Mouse (Mus musculus): ENCODE measurements at regions not wholly inside any gene's neighbourhood (a gene's known extent, or its start where the extent isn't known, plus 50 kb on each side); places are given as distances from the start of the nearest gene placed in this dataset.
A peak's percentile ranks its signal among the peaks of the same experiment; 100 is the strongest.

DNA sequence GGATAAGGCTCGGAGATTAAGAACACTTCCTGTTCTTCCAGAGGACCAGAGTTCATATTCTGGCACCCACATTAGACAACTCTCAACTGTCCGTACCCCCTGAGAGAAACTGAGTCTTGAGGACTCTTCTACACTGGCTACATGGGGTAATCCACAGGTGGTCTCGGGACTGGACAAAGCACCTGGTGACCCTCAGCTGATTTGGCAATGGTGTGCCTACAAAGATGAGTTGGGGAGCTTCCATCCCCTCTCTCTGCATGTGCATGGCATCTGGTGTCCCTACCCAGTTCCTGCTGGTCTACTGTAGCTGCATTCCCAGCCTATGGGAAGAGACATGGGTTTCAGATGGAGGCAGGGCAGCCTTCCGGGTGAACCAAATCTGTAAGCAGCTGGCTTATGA, 61.2 kb upstream of the Kcnj15 start:
- DNase-seq (ENCODE audit: low read depth, low spot score) = no peak

GRCm38 (mm10) chr16:95196622-95197021, 60.7 kb upstream of the Kcnj15 start:
- peak; percentile 25 for DNase-seq (ENCODE audit: low read depth, low spot score)

- DNase-seq (ENCODE audit: low read depth, low spot score) = no peak
Measured at GRCm38 (mm10) chr16:95198795-95199563, 58.4 kb upstream of the Kcnj15 start.

DNA sequence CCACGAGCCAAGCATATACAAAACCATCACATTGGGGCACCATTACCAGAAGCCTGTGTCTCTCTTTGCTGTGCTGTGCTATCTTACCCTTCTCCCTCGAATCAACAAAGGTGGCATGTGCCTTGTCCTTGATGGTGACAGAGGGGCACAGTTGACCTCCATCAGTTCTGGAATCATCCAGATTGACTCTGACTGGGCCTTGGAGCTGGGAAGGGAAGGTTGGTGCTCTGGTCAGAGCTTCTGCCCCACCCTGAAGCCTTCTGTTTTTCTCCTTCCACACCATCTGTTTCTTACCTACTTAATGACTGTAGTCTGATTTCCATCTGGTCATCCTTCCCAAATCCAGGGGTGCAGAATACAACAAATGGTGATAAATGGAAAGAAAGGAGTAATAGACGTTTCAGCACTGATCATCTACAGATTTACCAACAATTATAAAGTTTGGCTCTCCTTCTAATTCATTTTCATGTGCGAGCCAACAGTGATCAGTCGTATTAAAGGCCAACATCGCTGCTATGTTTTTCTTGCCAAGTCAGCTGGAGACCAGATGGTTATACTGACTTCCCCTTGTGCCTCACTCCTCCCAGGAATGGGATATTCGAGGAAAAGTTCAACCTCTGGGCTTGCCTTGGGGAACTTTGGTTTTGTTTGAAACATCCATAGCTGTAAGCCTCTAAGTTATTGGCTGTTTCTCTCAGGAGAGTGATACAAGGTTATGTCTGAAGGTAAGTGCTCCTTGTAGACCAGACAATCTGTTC, 55.1 kb upstream of the Kcnj15 start:
- no peak for DNase-seq (ENCODE audit: low read depth, low spot score)

DNA sequence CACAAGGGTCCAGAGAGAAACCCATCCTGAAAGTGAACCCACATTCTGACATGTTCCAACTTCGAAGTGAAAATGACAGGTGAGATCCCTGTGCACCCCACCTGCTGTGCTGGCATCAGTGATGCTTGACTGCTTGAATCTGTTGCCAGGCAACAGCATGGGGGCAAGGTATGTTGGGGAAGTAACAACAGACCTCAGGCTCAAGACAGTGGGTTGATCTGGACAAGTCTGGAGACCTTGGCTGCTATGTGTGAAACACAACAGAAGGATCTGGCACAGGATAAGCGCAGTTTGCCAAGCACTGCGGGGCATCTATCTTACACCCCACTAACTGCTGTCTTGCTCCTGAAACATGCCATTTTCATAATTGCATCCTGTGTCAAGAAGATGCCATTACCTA, 54.3 kb upstream of the Kcnj15 start:
- DNase-seq (ENCODE audit: low read depth, low spot score) = no peak

- no peak for DNase-seq (ENCODE audit: low read depth, low spot score)
Measured at GRCm38 (mm10) chr16:95203790-95204189, 53.6 kb upstream of the Kcnj15 start.

GRCm38 (mm10) chr16:95204507-95204906, 52.9 kb upstream of the Kcnj15 start:
- no peak for DNase-seq (ENCODE audit: low read depth, low spot score)

- DNase-seq (ENCODE audit: low read depth, low spot score) = no peak
Measured at GRCm38 (mm10) chr16:95206445-95206844, 50.9 kb upstream of the Kcnj15 start.

DNA sequence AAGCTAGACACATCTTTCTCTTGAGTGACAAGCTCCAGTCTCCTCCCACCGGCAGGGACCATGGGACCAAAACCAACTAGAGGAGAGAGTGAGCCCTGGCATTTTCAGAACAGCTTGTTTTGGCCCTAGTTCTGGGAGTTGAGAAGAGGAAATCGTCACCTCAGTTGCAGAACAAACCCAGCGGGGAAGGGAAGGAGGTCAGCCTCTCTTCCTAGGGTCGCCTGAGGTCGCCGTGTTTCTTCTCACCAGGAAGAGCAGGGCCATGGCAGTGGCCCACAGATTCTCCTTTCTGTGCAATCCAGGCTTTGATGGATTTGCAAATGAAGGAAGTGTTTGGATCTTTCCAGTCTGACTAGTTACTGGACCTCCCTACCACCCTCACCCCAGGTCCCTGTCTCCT, 49.8 kb upstream of the Kcnj15 start:
- no peak for DNase-seq (ENCODE audit: low read depth, low spot score)
